Mouse (Mus musculus) activated CD4-positive, CD25-positive, alpha-beta regulatory T cell, adult 9 weeks (primary cell): ENCODE results near the gene Hoxd11. TPM values are rescaled to one million over a fixed set of nuclear protein-coding genes. Genes with fewer than 3 reads are reported as not detected.

Experiments
- polyA plus RNA-seq: library from polyadenylated mRNA; unstranded; fragments of 100-300 nt; shearing (Covaris generic); gene quantifications from one replicate; pipeline ENCODE4 v1.2.1, GENCODE M21; 2017

Hoxd11 gene
- not detected for polyA plus RNA-seq

GRCm38 (mm10) chr2:74678891-74679595, at the start of gene Hoxd11:
Gene Hoxd11, plus strand, starts transcription at chr2:74679557.

GRCm38 (mm10) chr2:74659507-74660005, 19.8 kb upstream of the Hoxd11 start, which contains the start of gene Evx2:
Gene Evx2, minus strand, starts transcription at chr2:74659557.

DNA sequence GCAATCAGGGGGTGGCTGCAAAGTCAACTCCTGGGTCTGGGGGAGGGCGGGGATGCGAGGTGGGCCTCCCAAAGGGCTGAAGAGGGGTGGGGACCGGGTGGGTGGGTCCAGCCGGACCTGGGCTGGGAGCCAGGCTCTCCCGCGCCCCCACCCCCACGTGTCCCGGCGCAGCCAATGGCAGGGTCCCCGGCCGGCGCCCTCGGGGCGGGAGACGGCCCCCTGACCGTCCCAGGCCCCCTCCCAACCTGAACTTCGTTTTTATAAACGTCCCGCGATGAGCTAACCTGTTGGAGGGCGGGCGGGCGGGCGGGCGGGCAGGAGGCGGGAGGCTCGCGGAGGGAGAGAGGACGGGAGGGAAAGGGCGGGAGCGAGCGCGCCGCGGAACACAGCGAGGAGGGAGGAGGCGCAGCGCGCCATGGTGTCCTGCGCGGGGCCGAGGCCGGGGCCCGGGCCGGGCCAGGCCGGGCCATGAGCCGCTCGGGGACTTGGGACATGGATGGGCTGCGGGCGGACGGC, 11.5 kb upstream of the Hoxd11 start, which contains the start of gene Hoxd13:
TSS of gene Hoxd13 (plus strand) at position 469 of the 516 bp plus-strand sequence.

DNA sequence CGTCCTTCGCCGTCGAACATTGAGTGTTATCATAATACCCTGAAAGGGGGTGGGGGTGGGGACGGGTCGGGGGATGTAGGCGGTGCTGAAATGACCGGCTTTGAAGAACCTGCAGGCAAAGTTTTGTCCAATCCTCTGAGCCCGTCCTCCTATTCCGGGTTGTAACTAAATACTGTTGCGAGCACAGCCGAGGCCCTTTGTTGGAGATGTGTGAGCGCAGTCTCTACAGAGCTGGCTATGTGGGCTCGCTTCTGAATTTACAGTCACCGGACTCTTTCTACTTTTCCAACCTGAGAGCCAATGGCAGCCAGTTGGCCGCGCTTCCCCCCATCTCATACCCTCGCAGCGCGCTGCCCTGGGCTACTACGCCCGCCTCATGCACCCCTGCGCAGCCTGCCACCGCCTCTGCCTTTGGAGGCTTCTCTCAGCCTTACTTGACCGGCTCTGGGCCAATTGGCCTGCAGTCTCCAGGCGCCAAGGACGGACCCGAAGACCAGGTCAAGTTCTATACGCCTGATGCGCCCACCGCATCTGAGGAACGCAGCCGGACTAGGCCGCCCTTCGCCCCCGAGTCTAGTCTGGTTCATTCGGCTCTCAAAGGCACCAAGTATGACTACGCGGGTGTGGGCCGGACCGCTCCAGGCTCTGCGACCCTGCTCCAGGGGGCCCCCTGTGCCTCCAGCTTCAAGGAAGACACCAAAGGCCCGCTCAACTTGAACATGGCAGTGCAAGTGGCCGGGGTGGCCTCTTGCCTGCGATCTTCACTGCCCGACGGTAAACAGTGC, 4.3 kb upstream of the Hoxd11 start, which contains the start of gene Hoxd12:
TSS of gene Hoxd12 (plus strand) at position 133 of the 785 bp plus-strand sequence.

GRCm38 (mm10) chr2:74691022-74691951, 11.9 kb downstream of the Hoxd11 start, which contains the start of gene Hoxd10:
Gene Hoxd10, plus strand, starts transcription at chr2:74691924.

DNA sequence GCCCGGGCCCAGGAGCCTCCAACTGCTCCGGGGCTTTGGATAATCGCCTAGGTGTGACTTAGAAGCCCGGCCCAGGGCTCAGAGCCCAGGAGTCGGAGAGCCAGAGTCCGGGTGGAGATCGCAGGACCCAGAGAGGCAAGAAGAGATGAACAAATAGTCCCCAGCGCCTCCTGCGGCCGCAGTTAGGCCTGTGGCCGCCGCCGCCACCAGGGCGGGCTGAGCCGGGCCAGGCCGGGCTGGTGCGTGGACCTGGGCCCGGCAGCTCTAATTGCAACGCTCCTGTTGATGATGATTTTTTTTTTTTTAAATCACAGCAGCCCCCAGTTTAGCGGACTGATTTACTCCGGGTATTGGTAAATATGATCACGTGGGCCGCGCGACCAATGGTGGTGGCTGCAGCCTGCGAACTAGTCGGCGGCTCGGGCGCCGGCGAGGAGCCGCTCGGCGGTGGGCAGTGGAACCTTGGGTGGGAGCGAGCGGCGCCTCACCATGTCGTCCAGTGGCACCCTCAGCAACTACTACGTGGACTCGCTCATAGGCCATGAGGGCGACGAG, 18.3 kb downstream of the Hoxd11 start, which contains the start of gene Hoxd9:
TSS of gene Hoxd9 (plus strand) at position 161 of the 555 bp plus-strand sequence.

DNA sequence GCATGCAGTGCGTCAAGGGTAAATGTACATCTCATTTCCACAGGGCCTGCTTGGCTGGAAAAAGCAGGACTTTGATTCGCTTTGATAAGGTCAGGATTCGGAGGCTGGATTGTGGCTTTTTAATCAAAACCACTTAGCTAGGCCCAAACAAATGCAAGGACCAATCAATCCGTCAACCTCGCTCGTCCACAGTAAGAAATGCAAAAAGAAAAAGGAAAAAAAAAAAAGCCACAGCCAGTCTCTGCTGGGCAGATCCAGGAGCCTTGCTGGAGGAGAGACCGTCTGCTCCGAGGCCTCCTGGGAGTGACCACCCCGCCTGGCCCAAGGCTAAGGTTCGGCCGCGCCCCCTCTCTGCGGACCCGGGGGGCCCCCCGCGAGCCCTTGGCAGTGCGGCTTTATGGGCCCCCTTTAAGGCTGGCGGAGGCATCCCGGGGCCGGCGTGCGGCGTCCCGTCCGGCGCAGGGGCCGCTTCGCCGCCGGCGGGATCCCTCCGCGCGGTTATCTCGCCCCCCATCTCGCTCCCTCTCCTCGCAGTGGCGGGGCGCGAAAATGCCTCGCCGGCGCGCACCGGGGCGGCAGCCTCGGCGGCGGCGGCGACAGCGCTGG, 25.1 kb downstream of the Hoxd11 start, which contains the start of gene Hoxd8:
TSS of gene Hoxd8 (plus strand) at position 223 of the 606 bp plus-strand sequence.

DNA sequence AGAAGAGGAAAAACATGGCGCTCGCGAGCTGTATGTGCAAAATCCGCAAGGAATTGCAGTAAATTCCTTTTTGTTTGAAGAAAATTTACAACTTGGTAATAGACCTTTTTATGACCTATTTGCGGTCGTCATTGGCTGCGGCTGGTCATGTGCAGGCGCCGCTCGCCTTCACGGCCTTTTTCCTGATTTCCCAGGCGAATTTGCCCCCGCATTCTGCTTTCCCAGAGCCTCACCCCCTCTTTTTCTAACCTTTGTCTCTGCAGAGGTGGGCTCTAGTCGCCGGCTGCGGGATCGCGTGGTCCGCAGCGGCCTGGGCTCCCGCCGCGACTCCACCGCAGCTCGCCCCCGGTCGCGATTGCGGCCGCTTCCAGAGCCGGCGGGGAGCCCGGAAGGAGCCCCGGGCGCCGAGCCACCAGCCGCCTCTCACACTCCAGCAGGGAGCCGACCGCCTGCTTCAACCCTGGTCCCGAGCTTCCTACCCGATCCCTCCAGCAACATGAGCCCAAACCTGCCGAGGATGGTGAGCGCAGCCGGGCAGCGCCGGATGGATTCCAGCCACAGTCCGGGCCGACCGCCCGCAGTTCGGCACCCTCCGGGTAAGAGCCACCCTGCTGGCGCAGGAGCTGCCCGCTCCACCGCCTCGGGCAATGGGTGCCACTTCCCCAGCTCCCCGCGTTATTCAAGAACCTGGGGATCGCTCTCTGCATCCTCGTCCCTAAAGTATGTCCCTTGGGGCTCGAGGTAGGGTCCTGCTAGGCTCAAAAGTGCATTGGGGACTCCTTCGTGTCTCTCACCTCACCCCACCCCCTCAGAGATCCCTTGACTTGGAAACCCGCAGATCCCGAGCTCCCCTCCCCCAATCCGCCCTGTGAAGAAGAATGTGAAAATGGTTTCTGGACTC, 32.6 kb downstream of the Hoxd11 start, which contains the start of the genes Hoxd3 and Hoxd4:
TSS of gene Hoxd3 (plus strand) at position 207 of the 901 bp plus-strand sequence.
TSS of gene Hoxd4 (plus strand) at position 209 of the 901 bp plus-strand sequence.

DNA sequence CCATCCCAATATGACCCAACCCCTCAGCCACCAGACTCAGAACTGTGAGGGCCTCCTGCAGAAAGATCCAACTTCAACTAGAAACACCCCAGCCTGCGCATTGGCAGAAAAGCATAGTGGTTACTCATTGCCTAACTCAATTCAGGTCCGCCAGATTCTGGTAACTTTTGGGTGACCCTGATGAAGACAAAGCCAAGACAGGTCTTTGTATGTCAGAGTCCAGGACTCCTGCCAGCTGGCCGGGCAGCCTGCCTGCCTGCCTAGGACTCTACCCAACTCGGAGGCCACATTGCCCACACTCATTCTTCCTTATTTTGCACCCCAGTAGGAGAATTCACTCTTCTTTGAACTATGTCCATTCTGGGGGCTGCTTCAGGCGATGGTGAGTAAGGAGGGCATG, 47.2 kb downstream of the Hoxd11 start, which contains the start of gene Gm28230:
TSS of gene Gm28230 (plus strand) at position 178 of the 400 bp plus-strand sequence.

Other genes with a start within 250 kb of the Hoxd11 start
- 21.1 TPM for gene Lnpk, start 100.1 kb upstream of the Hoxd11 start, polyA plus RNA-seq
- gene Evx2, start 20.0 kb upstream of the Hoxd11 start, polyA plus RNA-seq, result not detected
- gene Hoxd13, start 11.2 kb upstream of the Hoxd11 start, polyA plus RNA-seq, result not detected
- gene Hoxd12, start 4.5 kb upstream of the Hoxd11 start, polyA plus RNA-seq, result not detected
- not detected for gene Hoxd10, start 12.4 kb downstream of the Hoxd11 start, polyA plus RNA-seq
- not detected for gene Hoxd9, start 18.2 kb downstream of the Hoxd11 start, polyA plus RNA-seq
- not detected for gene Hoxd8, start 25.1 kb downstream of the Hoxd11 start, polyA plus RNA-seq
- not detected for gene Hoxd3, start 32.4 kb downstream of the Hoxd11 start, polyA plus RNA-seq
- gene Hoxd4, start 32.4 kb downstream of the Hoxd11 start, polyA plus RNA-seq, result not detected
- not detected for gene Gm28230, start 47.2 kb downstream of the Hoxd11 start, polyA plus RNA-seq
- gene Hoxd1, start 83.4 kb downstream of the Hoxd11 start, polyA plus RNA-seq, result not detected
- 18.1 TPM for gene Mtx2, start 146.2 kb downstream of the Hoxd11 start, polyA plus RNA-seq